Mouse (Mus musculus): ENCODE data around the gene Cabin1. TPM values are rescaled to one million over a fixed set of nuclear protein-coding genes. Genes with fewer than 3 reads are reported as not detected.

Cabin1 gene
- polyA plus RNA-seq, 1 experiment from 2014 or later, result 13.6 TPM

DNA sequence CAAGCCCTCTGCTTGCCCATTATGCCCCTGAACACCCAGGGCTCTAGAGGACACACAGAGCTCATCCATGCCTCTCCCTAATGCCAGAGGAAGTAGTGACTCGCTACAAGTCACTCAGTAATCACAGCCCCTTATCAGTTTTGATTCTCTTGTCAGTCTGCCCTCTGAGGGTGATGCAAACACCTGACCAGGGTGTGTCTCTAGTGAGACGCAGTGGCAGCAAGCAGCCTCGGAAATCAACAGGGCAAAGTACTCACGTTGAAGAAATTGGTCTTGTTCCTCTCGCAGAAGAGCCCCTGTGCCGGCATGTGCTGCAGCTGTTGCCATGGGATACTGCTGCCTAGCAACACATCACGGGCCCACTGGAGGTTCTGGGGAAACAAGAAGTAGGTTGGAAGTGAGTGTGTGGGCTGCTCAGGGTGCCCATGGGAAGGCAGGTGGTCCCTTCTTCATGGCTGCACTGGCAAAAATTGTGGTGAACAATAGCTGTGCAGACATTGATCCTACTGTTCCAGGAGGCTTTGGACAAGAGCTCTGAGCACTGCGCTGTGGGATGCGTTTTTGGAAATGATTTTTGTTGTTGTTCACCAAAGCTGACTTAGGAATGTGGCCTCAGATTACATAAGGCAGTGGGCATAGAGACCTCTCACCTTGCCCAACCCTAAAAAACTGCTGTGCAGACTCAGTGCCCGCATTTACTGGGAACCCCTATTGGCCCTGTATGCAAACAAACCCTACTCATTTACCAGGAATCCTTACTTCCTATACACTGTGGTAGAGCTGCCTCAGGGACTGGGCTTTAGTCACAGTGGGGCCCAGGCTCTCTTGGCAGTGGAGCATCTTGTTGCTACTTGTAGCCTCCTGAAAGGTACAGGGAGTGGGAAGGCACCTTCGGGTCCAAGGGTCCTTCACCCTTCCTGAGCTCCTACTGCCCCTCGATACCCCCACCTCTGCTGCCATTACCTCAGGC is 79.8 kb downstream of the Cabin1 start:
- ATAC-seq (ENCODE audit: low read depth), result no peak
- H3K9ac ChIP-seq (ENCODE audit: low read depth, low read length), result no peak overlapping the region
- H3K27ac ChIP-seq (ENCODE audit: low read length), result no peak overlapping the region
- 69% methylated on average over 12 of the region's 12 CpGs for WGBS (ENCODE audit: insufficient replicate concordance)
- H3K4me2 ChIP-seq (ENCODE audit: low read depth, low read length), result no peak overlapping the region
- H3K9me3 ChIP-seq (replicated peaks; ENCODE audit: control insufficient read depth, low read length), result no peaks in the 10 kb centered on the region
- H3K36me3 ChIP-seq (ENCODE audit: control insufficient read depth, insufficient read depth), result peaks cover 13% of the 10 kb centered on the region
- no peaks in the 10 kb centered on the region for H3K4me1 ChIP-seq (ENCODE audit: control insufficient read depth, low read depth, low read length)
- H3K4me3 ChIP-seq (ENCODE audit: low read depth, low read length), result no peak overlapping the region
- H3K27me3 ChIP-seq (ENCODE audit: control insufficient read depth, insufficient read depth, low read depth, low read length), result no peaks in the 10 kb centered on the region

DNA sequence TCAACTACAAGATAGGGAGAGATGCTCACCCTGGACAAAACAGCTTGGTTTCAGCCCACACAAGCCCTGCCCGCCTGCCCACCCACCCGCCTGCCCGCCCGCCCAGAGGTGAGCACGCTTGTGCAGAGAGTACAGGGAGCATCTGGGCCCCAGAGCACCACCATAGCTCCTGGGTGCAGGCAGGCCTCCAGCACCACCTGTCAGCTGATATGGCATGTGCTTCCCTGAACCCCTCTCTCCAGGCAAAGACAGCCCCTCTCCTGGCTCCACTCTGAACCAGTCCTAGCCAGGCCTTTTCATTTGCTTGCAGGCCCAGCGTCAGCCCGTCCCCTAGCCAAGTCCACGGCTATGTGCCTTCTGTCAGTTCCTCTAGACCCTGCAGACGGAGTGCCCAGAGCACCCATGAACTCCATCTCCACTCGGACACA is 83.6 kb downstream of the Cabin1 start:
- no peaks in the 10 kb centered on the region for H3K27me3 ChIP-seq (ENCODE audit: control insufficient read depth, insufficient read depth, low read depth, low read length)
- peaks cover 4% of the 10 kb centered on the region for H3K4me1 ChIP-seq (ENCODE audit: control insufficient read depth, low read depth, low read length)
- no peak overlapping the region for H3K4me3 ChIP-seq (ENCODE audit: low read depth, low read length)
- no peak overlapping the region for H3K4me2 ChIP-seq (ENCODE audit: low read depth, low read length)
- H3K27ac ChIP-seq (ENCODE audit: low read length), result no peak overlapping the region
- WGBS (ENCODE audit: insufficient replicate concordance), result 94% methylated on average over 10 of the region's 10 CpGs
- peaks cover 10% of the 10 kb centered on the region for H3K36me3 ChIP-seq (ENCODE audit: control insufficient read depth, insufficient read depth)
- ATAC-seq (ENCODE audit: low read depth), result no peak
- no peak overlapping the region for H3K9ac ChIP-seq (ENCODE audit: low read depth, low read length)
- no peaks in the 10 kb centered on the region for H3K9me3 ChIP-seq (replicated peaks; ENCODE audit: control insufficient read depth, low read length)

DNA sequence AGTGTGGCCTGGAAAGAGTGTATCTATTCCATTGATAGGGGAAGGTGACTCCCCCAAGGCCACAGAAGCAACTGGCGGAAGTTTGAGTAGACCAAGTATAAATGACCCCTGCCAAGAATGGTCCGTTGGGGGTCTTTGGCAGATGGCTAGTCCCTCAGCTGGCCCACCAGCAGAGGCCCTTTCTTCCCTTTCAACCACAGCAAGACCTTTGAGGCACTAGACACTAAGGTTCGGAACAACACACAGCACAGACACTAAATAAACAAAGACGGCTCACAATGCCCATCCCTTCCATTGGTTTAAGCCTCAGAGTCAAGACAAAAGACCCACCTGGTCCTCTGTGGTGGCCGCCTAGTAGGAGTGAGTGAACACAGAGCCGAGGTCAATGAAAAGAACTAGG is 84.9 kb downstream of the Cabin1 start:
- no peak overlapping the region for H3K27ac ChIP-seq (ENCODE audit: low read length)
- H3K27me3 ChIP-seq (ENCODE audit: control insufficient read depth, insufficient read depth, low read depth, low read length), result no peaks in the 10 kb centered on the region
- no peak overlapping the region for H3K9ac ChIP-seq (ENCODE audit: low read depth, low read length)
- no peak overlapping the region for H3K4me3 ChIP-seq (ENCODE audit: low read depth, low read length)
- no peak overlapping the region for H3K4me2 ChIP-seq (ENCODE audit: low read depth, low read length)
- ATAC-seq (ENCODE audit: low read depth), result no peak
- H3K36me3 ChIP-seq (ENCODE audit: control insufficient read depth, insufficient read depth), result peaks cover 10% of the 10 kb centered on the region
- peaks cover 4% of the 10 kb centered on the region for H3K4me1 ChIP-seq (ENCODE audit: control insufficient read depth, low read depth, low read length)
- no peaks in the 10 kb centered on the region for H3K9me3 ChIP-seq (replicated peaks; ENCODE audit: control insufficient read depth, low read length)
- 81% methylated on average over 6 of the region's 6 CpGs for WGBS (ENCODE audit: insufficient replicate concordance)

DNA sequence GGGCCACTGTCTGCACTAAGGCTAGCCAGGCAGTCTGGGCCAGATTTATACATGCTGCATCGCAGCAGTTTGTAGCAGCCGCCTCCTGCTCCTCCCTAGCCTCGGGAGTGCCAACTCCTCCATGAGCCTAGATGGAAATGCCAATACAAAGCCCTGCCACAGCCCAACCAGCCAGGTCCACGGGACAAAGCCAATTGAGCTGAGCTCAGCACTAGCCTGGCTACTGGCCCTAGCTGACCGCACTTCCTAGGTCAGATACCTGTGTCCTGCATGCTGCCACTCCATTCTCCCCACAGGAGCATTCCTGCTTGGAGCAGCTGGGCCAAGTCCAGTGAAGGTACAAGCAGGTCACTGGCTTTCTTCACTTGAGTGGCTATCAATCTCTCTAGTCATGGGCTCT is 86.2 kb downstream of the Cabin1 start:
- Histone ChIP-seq H3K9me3 (replicated peaks; ENCODE audit: control insufficient read depth, low read length) (no peaks in the 10 kb centered on the region), H3K9ac (ENCODE audit: low read depth, low read length) (no peak overlapping the region), H3K4me1 (ENCODE audit: control insufficient read depth, low read depth, low read length) (peaks cover 4% of the 10 kb centered on the region), H3K27me3 (ENCODE audit: control insufficient read depth, insufficient read depth, low read depth, low read length) (no peaks in the 10 kb centered on the region), H3K27ac (ENCODE audit: low read length) (no peak overlapping the region), H3K4me2 (ENCODE audit: low read depth, low read length) (no peak overlapping the region), H3K36me3 (ENCODE audit: control insufficient read depth, insufficient read depth) (peaks cover 2% of the 10 kb centered on the region), H3K4me3 (ENCODE audit: low read depth, low read length) (no peak overlapping the region)
- 88% methylated on average over 5 of the region's 5 CpGs for WGBS (ENCODE audit: insufficient replicate concordance)
- no peak for ATAC-seq (ENCODE audit: low read depth)

DNA sequence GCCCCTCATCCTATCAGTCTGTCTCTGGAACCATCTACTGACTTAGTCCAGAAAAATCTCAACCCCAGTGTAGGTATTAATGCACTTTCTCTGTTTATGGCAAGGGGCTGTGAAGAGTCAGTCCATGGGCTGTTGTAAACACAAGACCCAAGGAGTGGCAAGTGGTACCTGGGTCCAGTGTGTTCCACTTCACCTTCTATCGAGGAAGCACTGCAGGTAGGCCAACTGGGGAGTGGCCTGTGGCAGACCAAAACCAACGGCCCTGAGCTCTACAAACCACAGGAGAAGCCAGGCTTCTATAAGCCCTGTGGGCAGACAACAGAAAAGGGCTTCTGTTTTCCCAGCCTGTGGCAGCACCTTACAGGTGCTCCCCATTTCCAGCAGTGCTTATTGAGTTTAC is 86.6 kb downstream of the Cabin1 start:
- Histone ChIP-seq H3K4me1 (ENCODE audit: control insufficient read depth, low read depth, low read length) (peaks cover 4% of the 10 kb centered on the region), H3K4me2 (ENCODE audit: low read depth, low read length) (no peak overlapping the region), H3K27ac (ENCODE audit: low read length) (no peak overlapping the region), H3K9me3 (replicated peaks; ENCODE audit: control insufficient read depth, low read length) (no peaks in the 10 kb centered on the region), H3K27me3 (ENCODE audit: control insufficient read depth, insufficient read depth, low read depth, low read length) (no peaks in the 10 kb centered on the region), H3K4me3 (ENCODE audit: low read depth, low read length) (no peak overlapping the region), H3K36me3 (ENCODE audit: control insufficient read depth, insufficient read depth) (no peaks in the 10 kb centered on the region; the same call in 1 of the 2 replicates), H3K9ac (ENCODE audit: low read depth, low read length) (no peak overlapping the region)
- WGBS (ENCODE audit: insufficient replicate concordance), result 65% methylated on average over 2 of the region's 2 CpGs
- ATAC-seq (ENCODE audit: low read depth), result no peak

DNA sequence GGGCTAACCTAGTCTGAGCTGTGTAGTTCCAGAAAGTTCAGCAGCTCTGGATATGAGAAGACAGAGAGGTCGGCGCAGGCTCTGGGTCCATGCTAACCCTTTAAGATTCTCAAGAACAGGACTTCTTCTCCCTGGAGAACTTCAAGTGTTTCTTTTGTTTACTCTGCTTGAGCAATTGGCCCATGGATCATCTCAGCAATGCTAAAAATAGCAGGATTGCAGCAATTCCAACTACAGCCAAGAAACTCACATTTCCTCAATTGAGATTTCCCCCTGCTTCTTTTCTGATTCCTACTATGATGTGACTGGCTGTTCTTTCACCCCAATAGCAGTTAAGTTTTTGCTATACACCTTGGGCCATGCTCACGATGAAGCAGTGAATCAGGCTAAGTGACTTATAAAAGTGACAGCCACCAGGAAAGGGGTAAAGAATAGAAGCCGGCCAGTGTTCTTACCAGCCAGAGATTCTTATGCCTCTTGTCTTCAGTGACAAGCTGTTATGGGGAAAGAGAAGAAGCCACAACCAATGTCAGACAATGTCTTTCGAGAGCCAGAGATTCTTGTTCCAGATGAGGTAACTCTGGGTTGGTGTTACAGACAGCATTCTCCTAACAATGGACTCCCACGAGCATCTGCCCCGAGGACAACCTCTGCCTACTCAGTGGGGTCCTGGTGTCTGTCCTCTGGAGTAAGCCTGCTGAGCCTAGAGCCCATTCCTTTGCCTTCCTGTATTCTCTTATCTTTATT is 87.1 kb downstream of the Cabin1 start:
- H3K27me3 ChIP-seq (ENCODE audit: control insufficient read depth, insufficient read depth, low read depth, low read length), result no peaks in the 10 kb centered on the region
- H3K9ac ChIP-seq (ENCODE audit: low read depth, low read length), result no peak overlapping the region
- no peaks in the 10 kb centered on the region for H3K9me3 ChIP-seq (replicated peaks; ENCODE audit: control insufficient read depth, low read length)
- WGBS (ENCODE audit: insufficient replicate concordance), result 72% methylated on average over 7 of the region's 7 CpGs
- peak overlapping the region; percentile 4; the same call in 1 of the 2 replicates for H3K27ac ChIP-seq (ENCODE audit: low read length)
- peaks cover 4% of the 10 kb centered on the region for H3K4me1 ChIP-seq (ENCODE audit: control insufficient read depth, low read depth, low read length)
- H3K36me3 ChIP-seq (ENCODE audit: control insufficient read depth, insufficient read depth), result no peaks in the 10 kb centered on the region; the same call in 1 of the 2 replicates
- no peak overlapping the region for H3K4me2 ChIP-seq (ENCODE audit: low read depth, low read length)
- H3K4me3 ChIP-seq (ENCODE audit: low read depth, low read length), result no peak overlapping the region
- ATAC-seq (ENCODE audit: low read depth), result no peak

DNA sequence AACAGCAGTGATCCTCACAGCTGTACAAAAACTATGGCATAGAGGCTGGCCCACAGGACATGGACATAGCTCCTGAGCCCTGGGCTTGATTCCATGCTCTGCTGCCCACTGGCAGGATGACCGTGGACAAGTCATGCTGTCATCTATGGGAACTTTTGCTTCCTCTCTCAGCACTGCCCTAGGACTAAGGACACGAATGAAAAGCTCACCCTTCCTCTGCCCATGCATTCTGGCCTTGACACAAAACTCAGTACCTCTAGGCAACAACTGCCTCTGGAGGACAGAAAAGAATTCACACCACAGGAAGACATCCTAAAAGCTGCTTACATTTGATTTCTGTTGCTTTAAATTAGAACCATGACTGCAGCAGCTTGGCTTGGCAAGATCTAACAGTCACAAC is 87.9 kb downstream of the Cabin1 start:
- 77% methylated on average over 2 of the region's 2 CpGs for WGBS (ENCODE audit: insufficient replicate concordance)
- Histone ChIP-seq H3K9me3 (replicated peaks; ENCODE audit: control insufficient read depth, low read length) (no peaks in the 10 kb centered on the region), H3K4me2 (ENCODE audit: low read depth, low read length) (no peak overlapping the region), H3K27me3 (ENCODE audit: control insufficient read depth, insufficient read depth, low read depth, low read length) (no peaks in the 10 kb centered on the region), H3K9ac (ENCODE audit: low read depth, low read length) (no peak overlapping the region), H3K4me3 (ENCODE audit: low read depth, low read length) (no peak overlapping the region), H3K36me3 (ENCODE audit: control insufficient read depth, insufficient read depth) (no peaks in the 10 kb centered on the region; the same call in 1 of the 2 replicates), H3K27ac (ENCODE audit: low read length) (peak overlapping the region; percentile 4; the same call in 1 of the 2 replicates), H3K4me1 (ENCODE audit: control insufficient read depth, low read depth, low read length) (peaks cover 4% of the 10 kb centered on the region)
- no peak for ATAC-seq (ENCODE audit: low read depth)

DNA sequence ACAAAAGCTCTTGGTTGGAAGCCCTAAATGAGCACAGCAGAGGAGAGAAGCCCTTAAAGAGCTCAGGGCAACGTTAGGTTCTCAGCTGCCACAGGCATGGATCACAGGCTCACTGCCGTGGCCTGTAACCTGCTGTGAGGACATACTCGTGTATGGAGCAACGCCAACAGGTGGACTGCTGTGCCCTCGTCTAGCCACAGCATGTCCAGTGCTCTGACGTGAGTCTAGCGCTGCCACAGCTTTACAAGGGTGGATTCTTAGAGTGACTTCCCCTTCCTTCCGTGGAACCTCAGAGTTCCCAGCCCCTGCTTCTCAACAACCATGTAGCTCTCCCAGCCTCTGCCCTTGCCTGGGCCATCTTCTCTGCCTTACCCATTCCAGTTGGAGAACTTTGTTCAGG is 88.5 kb downstream of the Cabin1 start:
- no peaks in the 10 kb centered on the region for H3K9me3 ChIP-seq (replicated peaks; ENCODE audit: control insufficient read depth, low read length)
- H3K4me2 ChIP-seq (ENCODE audit: low read depth, low read length), result no peak overlapping the region
- WGBS (ENCODE audit: insufficient replicate concordance), result 77% methylated on average over 8 of the region's 8 CpGs
- no peaks in the 10 kb centered on the region for H3K27me3 ChIP-seq (ENCODE audit: control insufficient read depth, insufficient read depth, low read depth, low read length)
- ATAC-seq (ENCODE audit: low read depth), result no peak
- H3K27ac ChIP-seq (ENCODE audit: low read length), result no peak overlapping the region
- 0 out of 2 replicates have a peak overlapping the region, but pooled peaks have one; percentile 5 for H3K9ac ChIP-seq (ENCODE audit: low read depth, low read length)
- no peak overlapping the region for H3K4me3 ChIP-seq (ENCODE audit: low read depth, low read length)
- no peaks in the 10 kb centered on the region; the same call in 1 of the 2 replicates for H3K36me3 ChIP-seq (ENCODE audit: control insufficient read depth, insufficient read depth)
- peaks cover 4% of the 10 kb centered on the region for H3K4me1 ChIP-seq (ENCODE audit: control insufficient read depth, low read depth, low read length)
